Mouse (Mus musculus) heart, adult 8-10 months (tissue): ENCODE data around the gene Klhl13. TPM values are rescaled to one million over a fixed set of nuclear protein-coding genes. Genes with fewer than 3 reads are reported as not detected.

Source experiments
- DNase-seq: peaks from one replicate; pipeline ENCODE4 v3.0.0; 2022; ENCODE audit warnings: low spot score
- total RNA-seq, 4 experiments: library from RNA; stranded (reverse); gene quantifications; 2 replicates each; pipeline ENCODE4 v1.2.4; 2022

Klhl13 gene
- total RNA-seq, result 10 to 100 TPM in 3 of 4 experiments, 1 to 10 TPM in 1; 9.5 to 15.6 (median 11.7) TPM

- DNase-seq, result peak; percentile 65
Observed at GRCm38 (mm10) chrX:23364514-23365381, at the start of gene Klhl13. Gene Klhl13, minus strand, starts transcription at chrX:23365082.

GRCm38 (mm10) chrX:23409296-23410149 lies 44.6 kb upstream of the Klhl13 start:
- peak; percentile 0 for DNase-seq

- DNase-seq, result no peak
Observed at GRCm38 (mm10) chrX:23388716-23389115, 23.8 kb upstream of the Klhl13 start.

GRCm38 (mm10) chrX:23363441-23363840 lies 1.4 kb downstream of the Klhl13 start:
- no peak for DNase-seq

- DNase-seq, result no peak
Observed at GRCm38 (mm10) chrX:23360446-23360845, 4.4 kb downstream of the Klhl13 start.

- DNase-seq, result no peak
Observed at GRCm38 (mm10) chrX:23350083-23350482, 14.8 kb downstream of the Klhl13 start.

- DNase-seq, result no peak
Observed at GRCm38 (mm10) chrX:23328116-23328515, 36.8 kb downstream of the Klhl13 start.

- DNase-seq, result no peak
Observed at GRCm38 (mm10) chrX:23318857-23319256, 46.0 kb downstream of the Klhl13 start.

GRCm38 (mm10) chrX:23295952-23296598 lies 68.8 kb downstream of the Klhl13 start:
- DNase-seq, result peak; percentile 3

GRCm38 (mm10) chrX:23285442-23285817 lies 79.5 kb downstream of the Klhl13 start:
- no peak for DNase-seq

- no peak for DNase-seq
Observed at GRCm38 (mm10) chrX:23284530-23285441, 80.1 kb downstream of the Klhl13 start.

GRCm38 (mm10) chrX:23267601-23268000 lies 97.3 kb downstream of the Klhl13 start:
- DNase-seq, result no peak

GRCm38 (mm10) chrX:23248752-23249151 lies 116.1 kb downstream of the Klhl13 start:
- no peak for DNase-seq
